Mouse (Mus musculus): ENCODE results near the gene Dmxl2. TPM values are rescaled to one million over a fixed set of nuclear protein-coding genes. Genes with fewer than 3 reads are reported as not detected.

Gene Dmxl2
- total and polyA plus RNA-seq, 2 experiments from 2014 or later = 39.7 to 129 TPM

DNA sequence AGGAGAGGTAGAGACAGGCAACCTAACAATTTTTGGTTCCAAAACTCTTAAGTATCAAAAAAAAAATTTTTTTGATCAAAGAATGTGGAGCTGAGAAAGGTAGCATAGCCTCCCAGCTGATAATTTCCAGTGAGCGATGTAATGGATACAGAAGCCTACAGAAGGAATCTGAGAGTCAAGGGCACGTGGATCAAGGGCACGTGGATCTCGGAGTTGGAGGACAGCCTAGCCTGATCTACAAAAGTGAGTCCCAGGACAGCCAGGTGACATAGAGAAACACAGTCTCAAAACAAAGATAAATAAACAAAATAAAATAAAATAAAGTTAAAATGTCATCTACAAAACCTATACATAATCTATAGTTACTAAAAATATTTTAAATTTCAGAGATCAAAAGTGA, 18.7 kb downstream of the Dmxl2 start:
- Histone ChIP-seq H3K4me1 (ENCODE audit: insufficient read depth) (no peaks in the 10 kb centered on the region), H3K9me3 (ENCODE audit: low read length) (no peaks in the 10 kb centered on the region), H3K27ac (ENCODE audit: low read depth, low read length) (no peak overlapping the region), H3K4me3 (ENCODE audit: low read depth, low read length) (no peak overlapping the region), H3K9ac (no peak overlapping the region), H3K27me3 (ENCODE audit: insufficient read depth, low read length) (no peaks in the 10 kb centered on the region), H3K4me2 (ENCODE audit: low read depth) (no peak overlapping the region), H3K36me3 (ENCODE audit: insufficient read depth) (no peaks in the 10 kb centered on the region)
- WGBS = 92% methylated on average over 4 of the region's 4 CpGs
- TF ChIP-seq CTCF (IDR thresholded peaks at IDR 0.05; ENCODE audit: low read depth) = no peak
- DNase-seq = no peak
- ATAC-seq = no peak

DNA sequence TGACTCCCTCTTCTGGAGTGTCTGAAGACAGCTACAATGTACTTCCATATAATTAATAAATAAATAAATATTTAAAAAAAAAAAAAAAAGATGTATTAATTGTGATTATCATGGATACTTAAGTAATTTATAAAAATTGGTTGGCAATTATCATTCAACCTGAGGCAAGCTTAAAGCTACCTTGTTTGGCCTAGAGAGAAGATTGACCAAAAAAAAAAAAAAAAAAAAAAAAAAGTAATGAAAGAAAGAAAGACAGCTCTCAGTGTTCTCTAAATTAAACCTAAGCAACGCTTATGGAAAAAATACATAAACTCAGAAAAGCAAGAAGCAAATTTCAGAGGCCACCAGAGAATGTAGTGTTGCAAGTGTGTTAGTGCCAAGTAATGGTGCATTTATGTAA, 22.4 kb downstream of the Dmxl2 start:
- 92% methylated on average over 1 of the region's 1 CpGs for WGBS
- no peak for TF ChIP-seq CTCF (IDR thresholded peaks at IDR 0.05; ENCODE audit: low read depth)
- H3K9me3 ChIP-seq (ENCODE audit: low read length) = no peaks in the 10 kb centered on the region

DNA sequence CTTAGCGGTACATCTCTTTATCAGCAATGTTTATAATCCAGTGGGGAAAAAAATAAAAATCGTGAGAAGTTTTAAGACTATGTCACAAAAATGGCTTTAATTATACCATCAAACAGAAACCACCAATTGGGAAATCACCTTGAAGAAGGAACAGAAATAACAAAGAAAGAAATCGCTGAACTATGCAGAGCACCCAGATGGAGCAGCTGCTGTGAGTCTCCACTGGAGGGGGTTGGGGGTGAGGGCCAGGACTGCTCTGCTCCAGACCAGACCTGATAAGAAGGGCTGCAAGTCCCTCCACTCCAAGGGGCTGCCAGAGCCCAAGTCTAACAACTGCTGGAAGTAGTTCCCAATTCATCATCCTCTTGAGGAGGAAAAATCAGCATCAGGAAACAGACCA, 23.3 kb downstream of the Dmxl2 start:
- no peak for TF ChIP-seq CTCF (IDR thresholded peaks at IDR 0.05; ENCODE audit: low read depth)
- no peak overlapping the region for H3K4me3 ChIP-seq (ENCODE audit: low read depth, low read length)
- H3K9me3 ChIP-seq (ENCODE audit: low read length) = no peaks in the 10 kb centered on the region
- no peaks in the 10 kb centered on the region for H3K4me1 ChIP-seq (ENCODE audit: insufficient read depth)
- WGBS = 64% methylated on average over 3 of the region's 3 CpGs
- no peak overlapping the region for H3K9ac ChIP-seq
- ATAC-seq = no peak
- H3K36me3 ChIP-seq (ENCODE audit: insufficient read depth) = peaks cover 6% of the 10 kb centered on the region
- no peak overlapping the region for H3K4me2 ChIP-seq (ENCODE audit: low read depth)
- DNase-seq = no peak
- H3K27ac ChIP-seq (ENCODE audit: low read depth, low read length) = no peak overlapping the region
- no peaks in the 10 kb centered on the region for H3K27me3 ChIP-seq (ENCODE audit: insufficient read depth, low read length)

More for the DNA sequence above, 22.4 kb downstream of the Dmxl2 start:
- Histone ChIP-seq H3K36me3 (ENCODE audit: insufficient read depth) (peaks cover 6% of the 10 kb centered on the region), H3K4me1 (ENCODE audit: insufficient read depth) (no peaks in the 10 kb centered on the region), H3K4me2 (ENCODE audit: low read depth) (no peak overlapping the region), H3K4me3 (ENCODE audit: low read depth, low read length) (no peak overlapping the region), H3K9ac (no peak overlapping the region), H3K27me3 (ENCODE audit: insufficient read depth, low read length) (no peaks in the 10 kb centered on the region), H3K27ac (ENCODE audit: low read depth, low read length) (no peak overlapping the region)
- DNase-seq (no peak), ATAC-seq (no peak)

DNA sequence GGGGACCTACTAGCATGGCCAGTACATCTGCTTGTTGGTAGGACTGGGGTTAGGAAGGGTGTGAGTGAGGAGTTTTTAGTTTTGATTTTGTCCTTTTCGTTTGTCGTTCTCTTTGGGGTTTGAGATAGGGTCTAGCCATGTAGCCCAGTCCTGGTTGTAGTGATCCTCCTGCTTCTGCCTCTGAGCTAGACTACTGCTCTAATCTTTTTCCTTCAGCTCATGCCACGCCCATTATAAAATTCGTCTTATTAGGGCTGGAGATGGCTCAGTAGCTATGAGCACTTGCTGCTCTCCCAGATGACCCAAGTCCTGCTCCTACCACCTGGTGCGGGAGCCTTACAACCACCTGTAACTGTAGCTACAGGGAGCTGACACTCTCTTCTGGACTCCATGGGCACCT, 26.9 kb downstream of the Dmxl2 start:
- Histone ChIP-seq H3K27me3 (ENCODE audit: insufficient read depth, low read length) (no peaks in the 10 kb centered on the region), H3K27ac (ENCODE audit: low read depth, low read length) (no peak overlapping the region), H3K9ac (no peak overlapping the region), H3K36me3 (ENCODE audit: insufficient read depth) (peaks cover 11% of the 10 kb centered on the region), H3K4me2 (ENCODE audit: low read depth) (no peak overlapping the region), H3K4me3 (ENCODE audit: low read depth, low read length) (no peak overlapping the region), H3K4me1 (ENCODE audit: insufficient read depth) (no peaks in the 10 kb centered on the region), H3K9me3 (ENCODE audit: low read length) (no peaks in the 10 kb centered on the region)
- no peak for TF ChIP-seq CTCF (IDR thresholded peaks at IDR 0.05; ENCODE audit: low read depth)
- 93% methylated on average over 5 of the region's 5 CpGs for WGBS
- no peak for ATAC-seq
- no peak for DNase-seq

DNA sequence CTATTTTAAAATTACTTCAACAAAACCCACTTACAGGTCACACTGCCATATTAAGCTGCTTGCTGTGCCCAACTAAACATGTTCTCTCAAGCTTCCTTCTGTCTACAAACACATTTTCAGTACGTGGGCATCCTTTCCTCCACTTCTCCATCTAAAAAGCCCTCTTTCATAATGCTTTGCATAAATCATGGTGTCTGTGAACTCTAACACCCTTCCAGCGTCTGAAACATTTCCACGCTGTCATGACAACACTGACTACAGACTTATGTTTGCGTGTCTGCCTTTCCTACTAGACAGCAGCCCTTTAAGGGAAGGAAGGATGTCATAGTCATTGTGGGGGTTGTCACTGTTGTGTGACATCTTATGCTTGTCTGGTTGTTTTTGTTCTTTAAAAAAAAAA, 27.4 kb downstream of the Dmxl2 start:
- no peak overlapping the region for H3K27ac ChIP-seq (ENCODE audit: low read depth, low read length)
- H3K36me3 ChIP-seq (ENCODE audit: insufficient read depth) = peaks cover 14% of the 10 kb centered on the region
- no peaks in the 10 kb centered on the region for H3K9me3 ChIP-seq (ENCODE audit: low read length)
- H3K4me3 ChIP-seq (ENCODE audit: low read depth, low read length) = no peak overlapping the region
- 53% methylated on average over 4 of the region's 4 CpGs for WGBS
- no peaks in the 10 kb centered on the region for H3K4me1 ChIP-seq (ENCODE audit: insufficient read depth)
- TF ChIP-seq CTCF (IDR thresholded peaks at IDR 0.05; ENCODE audit: low read depth) = no peak
- no peaks in the 10 kb centered on the region for H3K27me3 ChIP-seq (ENCODE audit: insufficient read depth, low read length)
- ATAC-seq (no peak), DNase-seq (no peak)
- no peak overlapping the region for H3K4me2 ChIP-seq (ENCODE audit: low read depth)
- no peak overlapping the region for H3K9ac ChIP-seq

DNA sequence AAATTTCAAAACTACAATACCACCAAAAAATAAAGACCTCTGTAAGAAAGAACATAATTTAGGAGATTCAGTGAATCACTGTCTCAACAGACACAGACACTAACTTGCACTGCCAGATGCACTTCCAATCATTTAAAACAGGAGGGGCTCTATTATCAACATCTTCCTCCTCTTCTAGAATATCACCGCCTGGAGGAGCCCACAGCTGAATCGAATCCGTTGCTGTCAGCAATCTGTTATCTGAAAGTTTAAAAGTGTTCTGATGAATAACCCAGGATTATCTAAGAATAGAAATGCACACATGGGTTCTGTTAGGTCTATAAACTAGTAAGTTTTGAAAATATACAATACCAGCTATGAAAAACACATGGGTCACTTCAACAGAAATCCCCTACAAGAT, 28.6 kb downstream of the Dmxl2 start:
- Histone ChIP-seq H3K9me3 (ENCODE audit: low read length) (no peaks in the 10 kb centered on the region), H3K4me2 (ENCODE audit: low read depth) (no peak overlapping the region), H3K27ac (ENCODE audit: low read depth, low read length) (no peak overlapping the region), H3K27me3 (ENCODE audit: insufficient read depth, low read length) (no peaks in the 10 kb centered on the region), H3K36me3 (ENCODE audit: insufficient read depth) (peaks cover 19% of the 10 kb centered on the region), H3K4me1 (ENCODE audit: insufficient read depth) (no peaks in the 10 kb centered on the region), H3K9ac (no peak overlapping the region), H3K4me3 (ENCODE audit: low read depth, low read length) (no peak overlapping the region)
- no peak for TF ChIP-seq CTCF (IDR thresholded peaks at IDR 0.05; ENCODE audit: low read depth)
- DNase-seq = no peak
- no peak for ATAC-seq
- 68% methylated on average over 3 of the region's 3 CpGs for WGBS

DNA sequence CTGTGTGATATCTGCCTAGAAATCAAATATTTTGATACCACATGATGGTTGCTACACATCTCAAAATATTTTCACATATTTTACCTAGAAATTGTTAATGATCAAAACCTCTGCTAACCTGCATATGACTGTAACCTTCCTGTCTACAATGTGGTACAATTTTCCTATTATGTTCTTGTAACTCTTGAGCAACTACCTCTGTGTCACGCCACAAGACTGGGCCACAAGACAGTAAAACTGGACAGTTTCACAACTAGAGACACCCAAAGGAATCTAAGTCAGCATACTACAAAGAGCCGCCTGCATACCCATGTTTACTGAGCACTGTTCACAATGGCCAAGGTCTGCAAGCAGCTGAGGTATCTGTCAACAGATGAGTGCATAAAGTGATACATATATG, 32.1 kb downstream of the Dmxl2 start:
- WGBS = 92% methylated on average over 2 of the region's 2 CpGs
- peaks cover 18% of the 10 kb centered on the region for H3K36me3 ChIP-seq (ENCODE audit: insufficient read depth)
- no peaks in the 10 kb centered on the region for H3K9me3 ChIP-seq (ENCODE audit: low read length)
- H3K27me3 ChIP-seq (ENCODE audit: insufficient read depth, low read length) = no peaks in the 10 kb centered on the region
- DNase-seq (no peak), ATAC-seq (no peak)
- H3K4me1 ChIP-seq (ENCODE audit: insufficient read depth) = no peaks in the 10 kb centered on the region
- TF ChIP-seq CTCF (IDR thresholded peaks at IDR 0.05; ENCODE audit: low read depth) = no peak
- no peak overlapping the region for H3K27ac ChIP-seq (ENCODE audit: low read depth, low read length)
- H3K4me3 ChIP-seq (ENCODE audit: low read depth, low read length) = no peak overlapping the region
- no peak overlapping the region for H3K4me2 ChIP-seq (ENCODE audit: low read depth)
- no peak overlapping the region for H3K9ac ChIP-seq

DNA sequence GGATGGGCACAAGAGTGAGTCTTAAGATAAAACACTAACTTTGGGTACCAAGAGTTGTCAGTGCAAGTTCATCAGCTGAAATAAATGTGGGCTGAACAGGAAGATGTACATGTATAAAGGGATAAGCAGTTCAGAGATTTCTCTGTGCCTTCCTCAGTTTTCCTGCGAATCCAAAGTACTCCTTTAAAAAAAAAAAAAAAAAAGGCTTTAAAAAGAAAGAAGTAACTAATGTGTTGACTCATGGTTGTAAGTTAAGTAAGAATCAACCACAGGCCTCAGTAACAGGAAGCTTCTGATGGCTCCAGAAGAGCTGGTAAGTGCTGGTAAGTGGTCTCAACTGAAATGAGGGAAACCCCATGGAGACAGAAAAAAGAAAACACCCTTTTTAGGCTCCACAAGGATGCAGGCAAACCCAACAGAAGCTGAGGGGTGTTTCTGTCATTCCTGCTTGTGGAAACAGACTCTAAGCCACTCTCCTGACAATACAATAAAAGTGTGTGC, 33.9 kb downstream of the Dmxl2 start:
- peaks cover 18% of the 10 kb centered on the region for H3K36me3 ChIP-seq (ENCODE audit: insufficient read depth)
- no peak overlapping the region for H3K27ac ChIP-seq (ENCODE audit: low read depth, low read length)
- H3K4me2 ChIP-seq (ENCODE audit: low read depth) = no peak overlapping the region
- DNase-seq (no peak), ATAC-seq (no peak)
- WGBS = 90% methylated on average over 1 of the region's 1 CpGs
- no peak overlapping the region for H3K4me3 ChIP-seq (ENCODE audit: low read depth, low read length)
- H3K9ac ChIP-seq = no peak overlapping the region
- H3K4me1 ChIP-seq (ENCODE audit: insufficient read depth) = no peaks in the 10 kb centered on the region
- no peak for TF ChIP-seq CTCF (IDR thresholded peaks at IDR 0.05; ENCODE audit: low read depth)
- no peaks in the 10 kb centered on the region for H3K27me3 ChIP-seq (ENCODE audit: insufficient read depth, low read length)
- H3K9me3 ChIP-seq (ENCODE audit: low read length) = no peaks in the 10 kb centered on the region

All from forebrain, postnatal 0 days (tissue).